Mouse (Mus musculus) neural tube, embryonic 11.5 days (tissue): ENCODE data around the gene Pard3b. TPM values are rescaled to one million over a fixed set of nuclear protein-coding genes. Genes with fewer than 3 reads are reported as not detected.

Experiments
- ATAC-seq: fragments of 200-750 bp; cut with Nextera tagmentation; 2 replicates; pipeline ENCODE4 v1.8.0; 2017; ENCODE audit warnings: moderate number of reproducible peaks, mild to moderate bottlenecking, moderate TSS enrichment, moderate library complexity; ENCODE audit not compliant: insufficient read depth, low FRiP score, low TSS enrichment
- DNase-seq: peaks from one replicate; pipeline ENCODE4 v3.0.0-alpha.2; 2015; ENCODE audit warnings: low spot score
- H3K27ac ChIP-seq: fragments of 300-500 bp; sonication (generic); 2 replicates; pipeline ENCODE4 v1.5.1; 2014; ENCODE audit warnings: low read depth, mild to moderate bottlenecking, low read length
- H3K27me3 ChIP-seq: fragments of 300-500 bp; sonication (generic); 2 replicates; pipeline ENCODE4 v1.6.1; 2014; ENCODE audit warnings: mild to moderate bottlenecking, low read length, mixed read lengths; ENCODE audit not compliant: control insufficient read depth, insufficient read depth
- H3K36me3 ChIP-seq: fragments of 300-500 bp; sonication (generic); 2 replicates; pipeline ENCODE4 v1.6.1; 2014; ENCODE audit warnings: mild to moderate bottlenecking, low read length, moderate library complexity, mixed read lengths; ENCODE audit not compliant: control insufficient read depth, insufficient read depth
- H3K4me1 ChIP-seq: fragments of 300-500 bp; sonication (generic); 2 replicates; pipeline ENCODE4 v1.6.1; 2014; ENCODE audit warnings: low read length, mixed read lengths; ENCODE audit not compliant: control insufficient read depth, insufficient read depth
- H3K4me2 ChIP-seq: fragments of 300-500 bp; sonication (generic); 2 replicates; pipeline ENCODE4 v1.6.1; 2014; ENCODE audit warnings: low read depth, mild to moderate bottlenecking, moderate library complexity
- H3K4me3 ChIP-seq: fragments of 300-500 bp; sonication (generic); 2 replicates; pipeline ENCODE4 v1.5.1; 2014; ENCODE audit warnings: low read depth, low read length
- H3K9ac ChIP-seq: fragments of 300-500 bp; sonication (generic); 2 replicates; pipeline ENCODE4 v1.6.1; 2014; ENCODE audit warnings: mild to moderate bottlenecking, low read length
- H3K9me3 ChIP-seq: fragments of 300-500 bp; sonication (generic); 2 replicates; pipeline ENCODE4 v1.6.1; 2016; ENCODE audit warnings: low read length; ENCODE audit not compliant: control insufficient read depth
- WGBS: fragments of 180-500 bp; shearing (Covaris S2); extraction: QIAGEN DNeasy Blood & Tissue Kit; methylation state at CpG from one replicate; pipeline ENCODE4 v1.1.7; 2014; 5-methylcytosine and 5-hydroxymethylcytosine counted together
- polyA plus RNA-seq: library from polyadenylated mRNA; unstranded; fragments of >200 nt; fragmentation: Nextera tagmentation; extraction: Ambion mirVana; gene quantifications from 2 replicates; pipeline ENCODE4 v1.2.1, GENCODE M21; 2014

Pard3b gene
- polyA plus RNA-seq, 1 experiment from 2014 or later: 12.6 TPM

GRCm38 (mm10) chr1:62622447-62622846 is 983.8 kb downstream of the Pard3b start:
- H3K9me3 ChIP-seq: no peaks in the 10 kb centered on the region
- peaks cover 12% of the 10 kb centered on the region; the same call in 1 of the 2 replicates for H3K4me1 ChIP-seq
- no peak overlapping the region for H3K4me2 ChIP-seq
- ATAC-seq (no peak), DNase-seq (no peak)
- H3K9ac ChIP-seq: no peak overlapping the region
- H3K4me3 ChIP-seq: no peak overlapping the region
- WGBS: 91% methylated on average over 1 of the region's 1 CpGs
- no peaks in the 10 kb centered on the region for H3K27me3 ChIP-seq
- no peaks in the 10 kb centered on the region for H3K36me3 ChIP-seq
- no peak overlapping the region for H3K27ac ChIP-seq

DNA sequence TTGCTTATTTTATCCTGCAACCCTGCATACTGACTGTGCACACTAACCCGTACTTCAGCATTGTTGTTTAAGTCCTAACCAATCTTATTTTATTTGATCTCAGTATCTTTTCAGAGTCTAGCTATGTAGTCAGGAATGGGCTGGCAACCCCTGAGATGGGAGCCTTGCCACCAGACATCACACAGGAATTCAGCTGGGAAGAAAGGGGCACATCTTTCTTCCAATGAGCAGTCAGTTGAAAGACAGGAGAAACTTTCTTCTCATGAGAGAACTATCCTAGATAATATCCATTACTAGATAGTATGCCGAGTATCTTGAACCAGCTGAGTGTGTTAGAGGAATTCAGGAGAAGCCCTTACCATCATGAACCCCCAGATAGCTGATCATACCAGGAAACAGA is 985.5 kb downstream of the Pard3b start:
- ATAC-seq (no peak), DNase-seq (no peak)
- Histone ChIP-seq H3K27ac (no peak overlapping the region), H3K9ac (no peak overlapping the region), H3K4me2 (no peak overlapping the region), H3K9me3 (no peaks in the 10 kb centered on the region), H3K27me3 (no peaks in the 10 kb centered on the region), H3K36me3 (no peaks in the 10 kb centered on the region), H3K4me3 (no peak overlapping the region), H3K4me1 (peaks cover 3% of the 10 kb centered on the region; the same call in 1 of the 2 replicates)
- WGBS: 89% methylated on average over 2 of the region's 2 CpGs

DNA sequence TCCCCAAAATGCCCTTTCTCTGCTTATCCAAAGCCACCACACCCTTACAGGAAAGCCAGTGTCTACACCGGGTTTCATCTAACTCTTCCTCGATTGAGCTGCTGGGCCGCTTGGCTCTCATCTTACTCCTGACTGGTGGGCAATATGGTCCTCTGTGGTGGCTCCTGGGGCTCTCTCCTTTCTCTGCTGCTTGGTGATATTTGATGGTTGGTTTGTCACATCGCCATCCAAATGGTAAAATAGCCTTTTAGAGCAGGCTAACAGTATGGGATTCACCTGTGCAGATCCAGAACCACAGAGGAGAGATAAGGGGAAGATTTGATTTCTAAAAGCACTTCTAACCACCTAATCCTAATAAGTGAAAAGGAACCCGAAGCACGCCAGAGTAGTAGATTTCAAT is 986.2 kb downstream of the Pard3b start:
- Histone ChIP-seq H3K4me3 (no peak overlapping the region), H3K4me1 (no peaks in the 10 kb centered on the region), H3K36me3 (no peaks in the 10 kb centered on the region), H3K9me3 (no peaks in the 10 kb centered on the region), H3K9ac (no peak overlapping the region), H3K4me2 (no peak overlapping the region), H3K27ac (no peak overlapping the region), H3K27me3 (no peaks in the 10 kb centered on the region)
- ATAC-seq (no peak), DNase-seq (no peak)
- 84% methylated on average over 6 of the region's 6 CpGs for WGBS

DNA sequence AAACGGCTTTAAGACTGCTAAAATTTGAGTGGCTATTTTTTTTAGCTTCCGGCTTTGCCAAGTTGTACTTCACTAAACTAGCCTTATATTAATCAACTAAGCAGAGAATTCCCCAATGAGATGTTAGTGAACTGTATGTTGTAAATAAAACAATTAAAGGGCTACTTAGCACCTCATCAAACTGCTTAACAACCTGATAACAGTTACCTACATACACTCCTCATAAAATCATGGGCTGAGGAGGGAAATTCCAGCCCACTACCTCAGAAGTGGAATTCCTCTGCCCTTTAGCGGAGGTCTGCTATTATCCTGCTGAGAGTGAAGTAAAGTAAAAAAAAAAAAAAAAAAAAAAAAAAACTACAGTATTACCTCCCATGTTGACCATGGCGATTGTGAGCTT is 986.7 kb downstream of the Pard3b start:
- Histone ChIP-seq H3K9ac (no peak overlapping the region), H3K27me3 (no peaks in the 10 kb centered on the region), H3K4me3 (no peak overlapping the region), H3K9me3 (no peaks in the 10 kb centered on the region), H3K36me3 (no peaks in the 10 kb centered on the region), H3K4me1 (no peaks in the 10 kb centered on the region), H3K4me2 (no peak overlapping the region), H3K27ac (no peak overlapping the region)
- WGBS: 57% methylated on average over 4 of the region's 4 CpGs
- DNase-seq: no peak
- ATAC-seq: no peak

DNA sequence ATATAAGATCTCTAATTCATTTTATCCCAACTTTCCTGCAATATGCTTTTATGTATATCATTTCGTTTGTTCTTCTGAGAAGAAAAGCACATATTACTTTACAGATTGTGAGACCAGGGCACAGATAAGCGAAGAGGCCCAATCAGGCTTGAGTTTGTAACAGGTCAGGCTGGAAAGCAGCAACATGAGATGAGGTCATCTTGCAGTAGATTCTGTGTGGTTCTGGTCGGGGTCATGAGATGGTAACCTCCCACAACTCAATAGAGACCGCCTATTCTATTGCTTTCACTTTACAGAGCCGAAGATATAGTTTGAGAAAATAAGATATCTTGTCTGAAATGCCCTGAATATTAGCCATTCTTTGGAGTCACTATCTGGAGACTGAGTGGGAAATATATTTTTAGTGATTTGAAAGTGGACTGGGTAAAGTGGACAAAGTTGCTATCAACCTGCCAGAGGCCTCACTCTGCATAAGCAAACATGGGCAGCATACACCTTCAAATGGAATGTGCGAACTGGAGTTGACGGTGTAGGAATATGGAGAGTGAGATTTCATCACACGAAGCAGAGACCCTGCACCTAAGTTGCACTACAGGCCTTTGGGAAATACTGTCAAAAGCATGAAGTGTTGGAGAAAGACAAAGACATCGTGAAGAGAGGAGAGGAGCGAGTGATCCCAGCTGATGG is 987.3 kb downstream of the Pard3b start:
- Histone ChIP-seq H3K36me3 (no peaks in the 10 kb centered on the region), H3K27ac (no peak overlapping the region), H3K9ac (no peak overlapping the region), H3K9me3 (no peaks in the 10 kb centered on the region), H3K4me1 (no peaks in the 10 kb centered on the region), H3K27me3 (no peaks in the 10 kb centered on the region), H3K4me2 (no peak overlapping the region), H3K4me3 (no peak overlapping the region)
- ATAC-seq: no peak
- DNase-seq: no peak
- WGBS: 89% methylated on average over 10 of the region's 10 CpGs

- Histone ChIP-seq H3K27me3 (no peaks in the 10 kb centered on the region), H3K27ac (no peak overlapping the region), H3K9me3 (no peaks in the 10 kb centered on the region), H3K9ac (no peak overlapping the region), H3K4me3 (no peak overlapping the region), H3K4me2 (no peak overlapping the region), H3K36me3 (no peaks in the 10 kb centered on the region), H3K4me1 (no peaks in the 10 kb centered on the region)
- DNase-seq (no peak), ATAC-seq (no peak)
- 90% methylated on average over 1 of the region's 1 CpGs for WGBS
These were observed 991.3 kb downstream of the Pard3b start for GRCm38 (mm10) chr1:62629952-62630351.

GRCm38 (mm10) chr1:62631511-62632305 is 993.1 kb downstream of the Pard3b start:
- 69% methylated on average over 10 of the region's 10 CpGs for WGBS
- no peak for ATAC-seq
- no peak for DNase-seq

DNA sequence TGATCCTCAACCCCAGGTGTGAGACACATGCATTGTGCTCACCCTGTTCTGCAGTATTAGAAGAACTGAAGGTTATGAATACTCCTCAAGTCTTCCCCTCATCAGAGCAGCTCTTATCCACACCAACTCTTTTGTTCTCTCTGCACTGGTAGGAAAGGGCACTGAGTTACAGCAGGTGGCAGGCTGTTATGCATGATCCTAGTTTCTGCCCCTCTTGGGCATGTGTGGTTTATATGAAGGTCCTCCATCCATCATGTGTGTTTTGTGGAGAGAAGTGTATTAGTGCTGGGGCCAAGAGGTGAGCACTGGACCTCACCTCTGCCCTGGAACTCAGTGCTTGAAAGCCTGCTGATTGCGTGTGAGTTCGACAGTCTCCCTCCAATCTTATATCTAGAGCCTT is 994.3 kb downstream of the Pard3b start:
- DNase-seq (no peak), ATAC-seq (no peak)
- WGBS: 90% methylated on average over 2 of the region's 2 CpGs
- no peak overlapping the region for H3K9ac ChIP-seq
- H3K4me3 ChIP-seq: no peak overlapping the region
- H3K27ac ChIP-seq: no peak overlapping the region
- no peaks in the 10 kb centered on the region for H3K36me3 ChIP-seq
- peaks cover 6% of the 10 kb centered on the region; the same call in 1 of the 2 replicates for H3K4me1 ChIP-seq
- H3K27me3 ChIP-seq: no peaks in the 10 kb centered on the region
- no peaks in the 10 kb centered on the region for H3K9me3 ChIP-seq
- no peak overlapping the region for H3K4me2 ChIP-seq

More at GRCm38 (mm10) chr1:62631511-62632305, 993.1 kb downstream of the Pard3b start:
- Histone ChIP-seq H3K4me1 (peaks cover 6% of the 10 kb centered on the region; the same call in 1 of the 2 replicates), H3K27ac (no peak overlapping the region), H3K9me3 (no peaks in the 10 kb centered on the region), H3K9ac (no peak overlapping the region), H3K36me3 (no peaks in the 10 kb centered on the region), H3K27me3 (no peaks in the 10 kb centered on the region), H3K4me3 (no peak overlapping the region), H3K4me2 (no peak overlapping the region)

DNA sequence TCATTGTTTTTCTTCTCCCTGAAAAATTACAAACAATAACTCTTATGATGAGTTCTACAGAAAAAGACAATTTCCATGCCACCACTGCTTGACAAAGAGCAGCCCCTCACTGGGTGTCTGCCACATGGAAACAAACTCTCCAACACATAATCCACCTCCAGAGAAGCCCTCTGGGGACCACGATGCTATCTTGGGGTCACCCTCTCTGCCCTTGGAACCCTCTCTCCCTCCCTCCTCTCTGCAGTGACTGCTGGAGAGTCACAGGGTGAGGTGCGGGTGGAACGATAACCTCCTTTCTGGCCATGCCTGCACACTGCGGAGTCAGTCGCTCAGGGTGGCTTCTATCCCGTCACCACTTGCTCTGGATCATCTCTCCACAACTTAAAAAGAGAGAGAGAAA is 996.6 kb downstream of the Pard3b start:
- H3K9ac ChIP-seq: no peak overlapping the region
- H3K4me3 ChIP-seq: no peak overlapping the region
- H3K27ac ChIP-seq: no peak overlapping the region
- peaks cover 6% of the 10 kb centered on the region; the same call in 1 of the 2 replicates for H3K4me1 ChIP-seq
- H3K4me2 ChIP-seq: no peak overlapping the region
- ATAC-seq (no peak), DNase-seq (no peak)
- H3K27me3 ChIP-seq: no peaks in the 10 kb centered on the region
- no peaks in the 10 kb centered on the region for H3K9me3 ChIP-seq
- no peaks in the 10 kb centered on the region for H3K36me3 ChIP-seq
- 65% methylated on average over 6 of the region's 6 CpGs for WGBS
